Mouse (Mus musculus): Measurements from ENCODE around the gene Pigc. TPM values are rescaled to one million over a fixed set of nuclear protein-coding genes. Genes with fewer than 3 reads are reported as not detected.

Gene Pigc
- polyA plus RNA-seq, 1 experiment from 2014 or later, result 40.8 TPM

DNA sequence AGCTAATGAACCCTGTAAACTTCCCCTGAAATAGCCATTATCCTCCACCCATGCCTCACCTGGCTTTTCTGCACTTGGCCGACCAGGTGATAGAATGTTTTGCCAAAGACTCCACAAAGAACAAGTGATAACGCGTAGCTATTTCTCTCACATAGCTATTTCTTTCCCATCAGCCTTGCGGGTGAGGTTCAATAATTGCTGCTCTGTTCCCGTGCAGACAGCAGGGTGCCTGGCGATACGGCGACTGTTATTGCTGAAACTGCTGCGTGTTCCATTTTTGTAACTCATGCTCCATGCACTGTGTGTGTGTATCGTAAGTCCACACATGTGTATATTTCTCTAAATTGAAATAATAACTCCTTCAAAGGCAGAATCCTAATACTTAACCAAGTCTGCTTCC is 37.2 kb upstream of the Pigc start:
- peak; percentile 3 for DNase-seq (ENCODE audit: low spot score)
- H3K4me3 ChIP-seq (ENCODE audit: low read depth, low read length), result no peak overlapping the region
- no peaks in the 10 kb centered on the region for H3K36me3 ChIP-seq (ENCODE audit: control insufficient read depth, insufficient read depth, low read length)
- H3K27me3 ChIP-seq (replicated peaks; ENCODE audit: control insufficient read depth, insufficient read depth, low read length), result no peaks in the 10 kb centered on the region
- no peak for ATAC-seq
- no peak overlapping the region for H3K9ac ChIP-seq (ENCODE audit: low read length)
- no peaks in the 10 kb centered on the region for H3K4me1 ChIP-seq (ENCODE audit: control insufficient read depth, insufficient read depth, low read length)
- no peak overlapping the region for H3K4me2 ChIP-seq (ENCODE audit: low read length)
- H3K27ac ChIP-seq (ENCODE audit: low read depth, low read length), result no peak overlapping the region
- 82% methylated on average over 10 of the region's 10 CpGs for WGBS
- H3K9me3 ChIP-seq (replicated peaks; ENCODE audit: control insufficient read depth, low read length), result no peaks in the 10 kb centered on the region

DNA sequence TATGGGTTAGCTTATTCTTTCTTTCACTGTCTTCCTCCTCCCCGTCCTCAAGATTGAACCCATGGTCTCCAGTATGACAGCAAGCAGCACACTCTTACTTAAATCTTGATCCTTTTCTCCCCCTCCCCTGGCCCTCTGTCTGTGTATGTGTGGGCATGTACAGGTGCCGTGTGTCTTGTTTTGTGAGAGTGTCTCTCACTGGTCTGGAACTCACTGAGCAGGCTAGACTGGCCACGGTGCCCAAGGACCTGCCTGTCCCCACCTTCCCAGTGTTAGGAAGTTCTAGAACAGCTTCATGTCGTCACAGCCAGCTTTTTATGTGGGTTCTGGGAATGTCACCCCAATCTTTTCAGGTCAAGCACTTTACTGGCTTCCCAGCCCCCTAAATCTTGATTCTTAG is 36.7 kb upstream of the Pigc start:
- Histone ChIP-seq H3K9ac (ENCODE audit: low read length) (no peak overlapping the region), H3K4me3 (ENCODE audit: low read depth, low read length) (no peak overlapping the region), H3K9me3 (replicated peaks; ENCODE audit: control insufficient read depth, low read length) (no peaks in the 10 kb centered on the region), H3K27ac (ENCODE audit: low read depth, low read length) (no peak overlapping the region), H3K27me3 (replicated peaks; ENCODE audit: control insufficient read depth, insufficient read depth, low read length) (no peaks in the 10 kb centered on the region), H3K36me3 (ENCODE audit: control insufficient read depth, insufficient read depth, low read length) (no peaks in the 10 kb centered on the region), H3K4me2 (ENCODE audit: low read length) (no peak overlapping the region), H3K4me1 (ENCODE audit: control insufficient read depth, insufficient read depth, low read length) (no peaks in the 10 kb centered on the region)
- DNase-seq (ENCODE audit: low spot score), result no peak
- WGBS, result 90% methylated on average over 4 of the region's 4 CpGs
- ATAC-seq, result no peak

- 73% methylated on average over 2 of the region's 2 CpGs for WGBS
- ATAC-seq (no peak), DNase-seq (ENCODE audit: low spot score) (no peak)
- Histone ChIP-seq H3K4me2 (ENCODE audit: low read length) (no peak overlapping the region), H3K27ac (ENCODE audit: low read depth, low read length) (no peak overlapping the region), H3K9ac (ENCODE audit: low read length) (no peak overlapping the region), H3K9me3 (replicated peaks; ENCODE audit: control insufficient read depth, low read length) (no peaks in the 10 kb centered on the region), H3K4me3 (ENCODE audit: low read depth, low read length) (no peak overlapping the region), H3K27me3 (replicated peaks; ENCODE audit: control insufficient read depth, insufficient read depth, low read length) (no peaks in the 10 kb centered on the region), H3K36me3 (ENCODE audit: control insufficient read depth, insufficient read depth, low read length) (no peaks in the 10 kb centered on the region), H3K4me1 (ENCODE audit: control insufficient read depth, insufficient read depth, low read length) (no peaks in the 10 kb centered on the region)
These were observed 26.9 kb upstream of the Pigc start for GRCm38 (mm10) chr1:161942082-161942481.

DNA sequence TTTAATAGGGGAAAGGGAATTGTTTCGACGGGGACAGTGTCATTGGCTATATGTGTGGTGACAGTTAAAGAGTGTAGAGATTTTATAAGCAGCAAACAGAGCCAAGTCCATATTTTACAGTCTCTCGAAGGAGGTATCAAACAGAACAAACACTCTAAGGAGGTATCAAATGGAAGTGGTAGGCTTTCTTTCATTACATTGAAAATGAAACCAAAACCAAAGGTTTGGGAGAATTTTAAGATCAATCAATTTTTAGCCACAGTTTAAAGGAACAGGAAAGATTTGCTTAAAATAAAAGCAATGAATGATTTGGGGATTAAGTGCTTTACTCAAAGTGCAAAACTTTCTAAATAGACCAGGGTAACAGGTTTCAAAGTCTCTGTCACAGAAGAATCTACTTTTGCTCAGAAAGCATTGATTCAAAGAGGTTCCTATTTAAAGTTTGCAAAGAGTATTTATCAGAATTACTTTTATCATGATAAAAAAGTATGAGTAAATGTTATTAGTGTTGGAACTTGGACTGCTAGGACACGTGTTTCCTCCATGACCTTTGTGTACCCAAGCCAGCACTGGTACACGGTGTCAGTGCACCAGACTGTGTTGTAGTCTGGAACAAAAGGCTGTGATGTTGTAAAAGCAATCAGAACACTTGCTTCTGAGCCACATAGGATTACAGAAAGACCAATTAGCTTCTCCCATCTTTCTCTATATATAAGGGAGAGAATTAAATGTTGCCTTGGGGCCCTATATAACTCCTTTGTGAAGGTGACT is 17.8 kb upstream of the Pigc start:
- no peaks in the 10 kb centered on the region for H3K27me3 ChIP-seq (replicated peaks; ENCODE audit: control insufficient read depth, insufficient read depth, low read length)

DNA sequence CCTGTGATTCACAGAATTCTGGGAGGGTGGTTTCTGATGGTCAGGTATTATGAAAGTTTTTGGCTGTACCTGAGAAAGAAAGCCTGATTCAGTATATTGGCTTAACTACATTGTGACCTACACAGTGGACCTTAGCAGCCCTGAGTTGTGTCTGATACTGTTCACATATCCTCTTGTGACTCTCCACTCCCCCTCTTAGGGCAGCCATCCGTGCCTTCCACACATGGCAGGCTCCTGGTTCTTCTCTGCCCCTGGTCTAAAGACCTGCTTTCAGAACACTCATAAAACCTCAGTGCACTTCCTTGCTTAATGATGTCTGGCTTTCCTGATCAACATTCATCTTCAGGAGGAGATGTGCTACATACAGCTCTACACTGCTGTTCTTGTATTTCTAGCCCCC is 16.4 kb upstream of the Pigc start:
- 52% methylated on average over 1 of the region's 1 CpGs for WGBS
- H3K27me3 ChIP-seq (replicated peaks; ENCODE audit: control insufficient read depth, insufficient read depth, low read length), result no peaks in the 10 kb centered on the region
- H3K4me2 ChIP-seq (ENCODE audit: low read length), result no peak overlapping the region
- H3K27ac ChIP-seq (ENCODE audit: low read depth, low read length), result no peak overlapping the region
- no peak for DNase-seq (ENCODE audit: low spot score)
- H3K4me1 ChIP-seq (ENCODE audit: control insufficient read depth, insufficient read depth, low read length), result no peaks in the 10 kb centered on the region
- no peaks in the 10 kb centered on the region for H3K36me3 ChIP-seq (ENCODE audit: control insufficient read depth, insufficient read depth, low read length)
- no peak overlapping the region for H3K4me3 ChIP-seq (ENCODE audit: low read depth, low read length)
- H3K9ac ChIP-seq (ENCODE audit: low read length), result no peak overlapping the region
- no peak for ATAC-seq
- H3K9me3 ChIP-seq (replicated peaks; ENCODE audit: control insufficient read depth, low read length), result no peaks in the 10 kb centered on the region

More for the DNA sequence above, 17.8 kb upstream of the Pigc start:
- H3K27ac ChIP-seq (ENCODE audit: low read depth, low read length), result no peak overlapping the region
- H3K9ac ChIP-seq (ENCODE audit: low read length), result no peak overlapping the region
- no peaks in the 10 kb centered on the region for H3K4me1 ChIP-seq (ENCODE audit: control insufficient read depth, insufficient read depth, low read length)
- DNase-seq (ENCODE audit: low spot score) (no peak), ATAC-seq (no peak)
- 75% methylated on average over 5 of the region's 5 CpGs for WGBS
- H3K9me3 ChIP-seq (replicated peaks; ENCODE audit: control insufficient read depth, low read length), result no peaks in the 10 kb centered on the region
- no peaks in the 10 kb centered on the region for H3K36me3 ChIP-seq (ENCODE audit: control insufficient read depth, insufficient read depth, low read length)
- H3K4me2 ChIP-seq (ENCODE audit: low read length), result no peak overlapping the region
- H3K4me3 ChIP-seq (ENCODE audit: low read depth, low read length), result no peak overlapping the region

GRCm38 (mm10) chr1:161955846-161956245 is 13.1 kb upstream of the Pigc start:
- Histone ChIP-seq H3K9me3 (replicated peaks; ENCODE audit: control insufficient read depth, low read length) (no peaks in the 10 kb centered on the region), H3K4me3 (ENCODE audit: low read depth, low read length) (no peak overlapping the region), H3K4me2 (ENCODE audit: low read length) (no peak overlapping the region), H3K36me3 (ENCODE audit: control insufficient read depth, insufficient read depth, low read length) (no peaks in the 10 kb centered on the region), H3K27ac (ENCODE audit: low read depth, low read length) (no peak overlapping the region), H3K4me1 (ENCODE audit: control insufficient read depth, insufficient read depth, low read length) (no peaks in the 10 kb centered on the region), H3K27me3 (replicated peaks; ENCODE audit: control insufficient read depth, insufficient read depth, low read length) (no peaks in the 10 kb centered on the region), H3K9ac (ENCODE audit: low read length) (no peak overlapping the region)
- ATAC-seq (no peak), DNase-seq (ENCODE audit: low spot score) (no peak)
- WGBS, result 75% methylated on average over 5 of the region's 5 CpGs

DNA sequence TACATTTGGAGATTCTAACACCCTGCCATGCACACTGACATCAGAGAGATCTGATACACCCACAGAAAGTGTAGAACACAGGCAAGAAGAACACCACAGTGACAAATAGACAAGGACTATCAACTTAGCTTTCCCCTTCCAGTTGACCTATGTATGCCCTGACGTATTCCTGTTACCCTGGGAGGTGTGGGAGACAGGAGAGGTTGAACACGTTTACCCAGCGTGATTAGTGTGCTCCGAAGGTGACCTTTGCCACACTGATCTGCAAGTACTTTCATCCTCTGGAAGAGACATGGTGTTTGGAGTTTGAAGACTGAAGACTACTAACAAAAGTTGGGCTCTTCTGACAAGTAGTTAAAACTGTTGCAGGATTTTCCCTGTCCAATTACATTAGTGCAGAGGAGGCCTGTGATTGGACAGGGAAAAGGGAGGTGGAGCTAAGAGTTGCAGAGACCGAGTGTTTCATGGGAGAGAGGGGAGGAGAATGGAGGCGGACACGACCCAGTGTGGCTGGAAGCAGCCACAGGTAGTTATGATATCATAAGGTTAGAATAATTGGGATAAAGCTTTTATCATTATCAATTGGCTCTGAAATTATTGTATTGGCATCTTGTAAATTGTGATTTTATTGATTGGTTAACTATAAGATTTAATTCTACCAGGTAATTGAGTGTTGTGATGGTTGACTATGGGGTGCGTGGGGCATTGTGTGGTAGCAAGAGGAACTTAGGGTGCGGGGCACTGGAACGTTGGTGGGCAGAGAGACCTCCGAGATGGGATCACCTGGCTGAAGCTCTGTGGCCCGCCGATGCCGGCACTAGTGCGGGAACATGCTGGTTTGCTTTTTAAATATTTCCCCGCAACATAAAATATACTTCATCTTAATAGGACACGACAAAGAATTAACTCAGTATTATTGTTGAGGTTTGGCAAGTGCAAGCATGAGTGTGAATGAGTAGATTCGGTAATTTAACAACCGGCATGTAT is 10.7 kb upstream of the Pigc start:
- DNase-seq (ENCODE audit: low spot score), result no peak
- H3K4me1 ChIP-seq (ENCODE audit: control insufficient read depth, insufficient read depth, low read length), result no peaks in the 10 kb centered on the region
- no peaks in the 10 kb centered on the region for H3K36me3 ChIP-seq (ENCODE audit: control insufficient read depth, insufficient read depth, low read length)
- no peak overlapping the region for H3K9ac ChIP-seq (ENCODE audit: low read length)
- WGBS, result 86% methylated on average over 19 of the region's 19 CpGs
- no peak overlapping the region for H3K27ac ChIP-seq (ENCODE audit: low read depth, low read length)
- H3K27me3 ChIP-seq (replicated peaks; ENCODE audit: control insufficient read depth, insufficient read depth, low read length), result no peaks in the 10 kb centered on the region
- H3K9me3 ChIP-seq (replicated peaks; ENCODE audit: control insufficient read depth, low read length), result no peaks in the 10 kb centered on the region
- no peak for ATAC-seq
- H3K4me2 ChIP-seq (ENCODE audit: low read length), result no peak overlapping the region
- no peak overlapping the region for H3K4me3 ChIP-seq (ENCODE audit: low read depth, low read length)

- H3K4me2 ChIP-seq (ENCODE audit: low read length), result no peak overlapping the region
- no peaks in the 10 kb centered on the region for H3K27me3 ChIP-seq (replicated peaks; ENCODE audit: control insufficient read depth, insufficient read depth, low read length)
- H3K4me1 ChIP-seq (ENCODE audit: control insufficient read depth, insufficient read depth, low read length), result no peaks in the 10 kb centered on the region
- ATAC-seq (peak; percentile 73; the same call in 1 of the 2 replicates), DNase-seq (ENCODE audit: low spot score) (peak; percentile 58)
- WGBS, result 50% methylated on average over 3 of the region's 3 CpGs
- no peak overlapping the region for H3K9ac ChIP-seq (ENCODE audit: low read length)
- no peak overlapping the region for H3K27ac ChIP-seq (ENCODE audit: low read depth, low read length)
- no peaks in the 10 kb centered on the region for H3K9me3 ChIP-seq (replicated peaks; ENCODE audit: control insufficient read depth, low read length)
- H3K36me3 ChIP-seq (ENCODE audit: control insufficient read depth, insufficient read depth, low read length), result no peaks in the 10 kb centered on the region
- no peak overlapping the region for H3K4me3 ChIP-seq (ENCODE audit: low read depth, low read length)
These were observed 6.3 kb upstream of the Pigc start for GRCm38 (mm10) chr1:161962465-161963377.
